Mouse (Mus musculus) forebrain, embryonic 12.5 days (tissue): ENCODE data around the gene Nf1. TPM values are rescaled to one million over a fixed set of nuclear protein-coding genes. Genes with fewer than 3 reads are reported as not detected.

Source experiments
- ATAC-seq: fragments of 200-750 bp; cut with Nextera tagmentation; 2 replicates; pipeline ENCODE4 v1.8.0; 2017; ENCODE audit warnings: moderate TSS enrichment; ENCODE audit not compliant: low FRiP score
- H3K27ac ChIP-seq: fragments of 300-500 bp; sonication (generic); 2 replicates; pipeline ENCODE4 v1.5.1; 2016; ENCODE audit warnings: mild to moderate bottlenecking
- H3K27me3 ChIP-seq: fragments of 300-500 bp; sonication (generic); 2 replicates; pipeline ENCODE4 v1.6.1; 2016; ENCODE audit warnings: mild to moderate bottlenecking
- H3K36me3 ChIP-seq: fragments of 300-500 bp; sonication (generic); replicated peaks from 2 replicates; pipeline ENCODE4 v1.6.1; 2016; ENCODE audit warnings: mild to moderate bottlenecking
- H3K4me1 ChIP-seq: fragments of 300-500 bp; sonication (generic); 2 replicates; pipeline ENCODE4 v1.6.1; 2016
- H3K4me2 ChIP-seq: fragments of 300-500 bp; sonication (generic); 2 replicates; pipeline ENCODE4 v1.6.1; 2016; ENCODE audit warnings: mild to moderate bottlenecking, moderate library complexity
- H3K4me3 ChIP-seq: fragments of 300-500 bp; sonication (generic); replicated peaks from 2 replicates; pipeline ENCODE4 v1.5.1; 2016; ENCODE audit warnings: mild to moderate bottlenecking
- H3K9ac ChIP-seq: fragments of 300-500 bp; sonication (generic); 2 replicates; pipeline ENCODE4 v1.6.1; 2016; ENCODE audit warnings: mild to moderate bottlenecking
- H3K9me3 ChIP-seq: fragments of 300-500 bp; sonication (generic); 2 replicates; pipeline ENCODE4 v1.6.1; 2016
- WGBS: fragments of 180-500 bp; shearing (Covaris S2); methylation state at CpG from one replicate; pipeline ENCODE4 v1.1.7; 2016; 5-methylcytosine and 5-hydroxymethylcytosine counted together
- polyA plus RNA-seq: library from polyadenylated mRNA; unstranded; fragments of >200 nt; fragmentation: Nextera tagmentation; extraction: Ambion mirVana; gene quantifications from 2 replicates; pipeline ENCODE4 v1.2.1, GENCODE M21; 2016

Nf1 gene
- polyA plus RNA-seq, 1 experiment from 2014 or later = 8.9 TPM

- WGBS = 49% methylated on average over 4 of the region's 4 CpGs
- H3K9me3 ChIP-seq = no peaks in the 10 kb centered on the region
- no peaks in the 10 kb centered on the region for H3K4me1 ChIP-seq
- no peak overlapping the region for H3K9ac ChIP-seq
- H3K27ac ChIP-seq = no peak overlapping the region
- H3K4me3 ChIP-seq = no peak overlapping the region
- H3K4me2 ChIP-seq = no peak overlapping the region
- no peaks in the 10 kb centered on the region for H3K27me3 ChIP-seq
- ATAC-seq = no peak
- H3K36me3 ChIP-seq = peaks cover 19% of the 10 kb centered on the region
These were observed 241.2 kb downstream of the Nf1 start for GRCm38 (mm10) chr11:79580660-79581059.

- Histone ChIP-seq H3K27ac (no peak overlapping the region), H3K9me3 (no peaks in the 10 kb centered on the region), H3K4me1 (no peaks in the 10 kb centered on the region), H3K4me2 (no peak overlapping the region), H3K36me3 (peaks cover 17% of the 10 kb centered on the region), H3K4me3 (no peak overlapping the region), H3K27me3 (no peaks in the 10 kb centered on the region), H3K9ac (no peak overlapping the region)
- ATAC-seq = no peak
- 90% methylated on average over 6 of the region's 6 CpGs for WGBS
These were observed 241.8 kb downstream of the Nf1 start for GRCm38 (mm10) chr11:79581257-79581656.

GRCm38 (mm10) chr11:79584191-79584590 is 244.7 kb downstream of the Nf1 start:
- H3K4me3 ChIP-seq = no peak overlapping the region
- H3K27ac ChIP-seq = no peak overlapping the region
- no peak overlapping the region for H3K9ac ChIP-seq
- peak; percentile 65 for ATAC-seq
- H3K36me3 ChIP-seq = peaks cover 7% of the 10 kb centered on the region; the same call in 1 of the 2 replicates
- H3K9me3 ChIP-seq = no peaks in the 10 kb centered on the region
- H3K4me1 ChIP-seq = no peaks in the 10 kb centered on the region
- 5% methylated on average over 5 of the region's 5 CpGs for WGBS
- peaks cover 10% of the 10 kb centered on the region; the same call in 1 of the 2 replicates for H3K27me3 ChIP-seq
- no peak overlapping the region for H3K4me2 ChIP-seq

- no peak overlapping the region for H3K4me2 ChIP-seq
- ATAC-seq = no peak
- 55% methylated on average over 14 of the region's 14 CpGs for WGBS
- peaks cover 37% of the 10 kb centered on the region for H3K27me3 ChIP-seq
- no peak overlapping the region for H3K4me3 ChIP-seq
- H3K9ac ChIP-seq = no peak overlapping the region
- H3K9me3 ChIP-seq = no peaks in the 10 kb centered on the region
- H3K36me3 ChIP-seq = no peaks in the 10 kb centered on the region
- H3K27ac ChIP-seq = no peak overlapping the region
- peaks cover 36% of the 10 kb centered on the region for H3K4me1 ChIP-seq
These were observed 250.0 kb downstream of the Nf1 start for GRCm38 (mm10) chr11:79589317-79590075.

- peaks cover 40% of the 10 kb centered on the region for H3K4me1 ChIP-seq
- peak; percentile 83 for ATAC-seq
These were observed 251.4 kb downstream of the Nf1 start, which contains the start of gene Rab11fip4 for GRCm38 (mm10) chr11:79590664-79591590. Gene Rab11fip4 (plus strand): TSS chr11:79591212.

GRCm38 (mm10) chr11:79591591-79591975 is 252.1 kb downstream of the Nf1 start:
- Histone ChIP-seq H3K4me3 (peak overlapping the region; percentile 78), H3K9me3 (no peaks in the 10 kb centered on the region), H3K9ac (peak overlapping the region; percentile 85), H3K4me2 (peak overlapping the region; percentile 84), H3K27me3 (peaks cover 37% of the 10 kb centered on the region), H3K27ac (peak overlapping the region; percentile 83), H3K36me3 (no peaks in the 10 kb centered on the region), H3K4me1 (peaks cover 40% of the 10 kb centered on the region)
- peak; percentile 55 for ATAC-seq
- 13% methylated on average over 5 of the region's 5 CpGs for WGBS

More at GRCm38 (mm10) chr11:79590664-79591590, 251.4 kb downstream of the Nf1 start, which contains the start of gene Rab11fip4:
- Histone ChIP-seq H3K4me2 (peak within 1 kb of the TSS; percentile 84), H3K9ac (peak within 1 kb of the TSS; percentile 85), H3K27me3 (peaks cover 37% of the 10 kb centered on the region), H3K4me3 (peak within 1 kb of the TSS; percentile 78), H3K27ac (peak within 1 kb of the TSS; percentile 83), H3K9me3 (no peaks in the 10 kb centered on the region), H3K36me3 (no peaks in the 10 kb centered on the region)
- under 1% methylated on average over 82 of the region's 98 CpGs for WGBS

- ATAC-seq = no peak
- Histone ChIP-seq H3K27me3 (peaks cover 32% of the 10 kb centered on the region), H3K4me3 (no peak overlapping the region), H3K9ac (no peak overlapping the region), H3K4me2 (peak overlapping the region; percentile 84), H3K4me1 (peaks cover 40% of the 10 kb centered on the region), H3K27ac (0 out of 2 replicates have a peak overlapping the region, but pooled peaks have one; percentile 15), H3K9me3 (no peaks in the 10 kb centered on the region), H3K36me3 (peaks cover 6% of the 10 kb centered on the region)
- 24% methylated on average over 11 of the region's 11 CpGs for WGBS
These were observed 254.0 kb downstream of the Nf1 start for GRCm38 (mm10) chr11:79593495-79593894.

- no peak for ATAC-seq
- H3K27ac ChIP-seq = peak overlapping the region; percentile 37; the same call in 1 of the 2 replicates
- no peak overlapping the region for H3K9ac ChIP-seq
- H3K27me3 ChIP-seq = peaks cover 7% of the 10 kb centered on the region
- no peak overlapping the region for H3K4me3 ChIP-seq
- peaks cover 72% of the 10 kb centered on the region for H3K4me1 ChIP-seq
- 47% methylated on average over 2 of the region's 2 CpGs for WGBS
- H3K4me2 ChIP-seq = no peak overlapping the region
- no peaks in the 10 kb centered on the region for H3K36me3 ChIP-seq
- H3K9me3 ChIP-seq = no peaks in the 10 kb centered on the region
These were observed 271.0 kb downstream of the Nf1 start for GRCm38 (mm10) chr11:79610454-79610853.

GRCm38 (mm10) chr11:79611011-79611666 is 271.6 kb downstream of the Nf1 start:
- peaks cover 7% of the 10 kb centered on the region for H3K27me3 ChIP-seq
- H3K27ac ChIP-seq = peak overlapping the region; percentile 37; the same call in 1 of the 2 replicates
- no peak overlapping the region for H3K4me2 ChIP-seq
- 10% methylated on average over 13 of the region's 13 CpGs for WGBS
- no peak overlapping the region for H3K4me3 ChIP-seq
- H3K9ac ChIP-seq = no peak overlapping the region
- no peaks in the 10 kb centered on the region for H3K36me3 ChIP-seq
- peaks cover 78% of the 10 kb centered on the region for H3K4me1 ChIP-seq
- no peak for ATAC-seq
- H3K9me3 ChIP-seq = no peaks in the 10 kb centered on the region

- no peak overlapping the region for H3K4me3 ChIP-seq
- ATAC-seq = no peak
- H3K4me1 ChIP-seq = peaks cover 74% of the 10 kb centered on the region
- H3K27me3 ChIP-seq = peaks cover 7% of the 10 kb centered on the region
- H3K4me2 ChIP-seq = no peak overlapping the region
- WGBS = 5% methylated on average over 1 of the region's 1 CpGs
- H3K36me3 ChIP-seq = no peaks in the 10 kb centered on the region
- H3K9me3 ChIP-seq = no peaks in the 10 kb centered on the region
- no peak overlapping the region for H3K9ac ChIP-seq
- peak overlapping the region; percentile 46; the same call in 1 of the 2 replicates for H3K27ac ChIP-seq
These were observed 272.6 kb downstream of the Nf1 start for GRCm38 (mm10) chr11:79612046-79612600.

GRCm38 (mm10) chr11:79613084-79613483 is 273.6 kb downstream of the Nf1 start:
- H3K9me3 ChIP-seq = no peaks in the 10 kb centered on the region
- no peak for ATAC-seq
- 9% methylated on average over 3 of the region's 3 CpGs for WGBS
- H3K4me2 ChIP-seq = no peak overlapping the region
- H3K9ac ChIP-seq = no peak overlapping the region
- H3K27ac ChIP-seq = 0 out of 2 replicates have a peak overlapping the region, but pooled peaks have one; percentile 9
- no peaks in the 10 kb centered on the region for H3K36me3 ChIP-seq
- peaks cover 7% of the 10 kb centered on the region for H3K27me3 ChIP-seq
- no peak overlapping the region for H3K4me3 ChIP-seq
- peaks cover 65% of the 10 kb centered on the region for H3K4me1 ChIP-seq
